Mouse (Mus musculus) limb, embryonic 11.5 days (tissue): Measurements from ENCODE around the gene Focad. TPM values are rescaled to one million over a fixed set of nuclear protein-coding genes. Genes with fewer than 3 reads are reported as not detected.

Experiments
- ATAC-seq: fragments of 200-750 bp; cut with Nextera tagmentation; 2 replicates; pipeline ENCODE4 v1.8.0; 2017; ENCODE audit warnings: low read depth; ENCODE audit not compliant: insufficient number of reproducible peaks, low FRiP score, low TSS enrichment
- DNase-seq: peaks from one replicate; pipeline ENCODE4 v3.0.0-alpha.2; 2015; ENCODE audit warnings: low spot score
- H3K27ac ChIP-seq: fragments of 300-500 bp; sonication (generic); replicated peaks from 2 replicates; pipeline ENCODE4 v1.5.1; 2014; ENCODE audit warnings: low read depth, mild to moderate bottlenecking, low read length
- H3K27me3 ChIP-seq: fragments of 300-500 bp; sonication (generic); 2 replicates; pipeline ENCODE4 v1.6.1; 2014; ENCODE audit warnings: mild to moderate bottlenecking, low read length, mixed read lengths; ENCODE audit not compliant: control insufficient read depth, insufficient read depth
- H3K36me3 ChIP-seq: fragments of 300-500 bp; sonication (generic); 2 replicates; pipeline ENCODE4 v1.6.1; 2014; ENCODE audit warnings: mild to moderate bottlenecking, low read length, moderate library complexity, mixed read lengths; ENCODE audit not compliant: control insufficient read depth, insufficient read depth
- H3K4me1 ChIP-seq: fragments of 300-500 bp; sonication (generic); 2 replicates; pipeline ENCODE4 v1.6.1; 2014; ENCODE audit warnings: low read length, mixed read lengths; ENCODE audit not compliant: control insufficient read depth, insufficient read depth
- H3K4me2 ChIP-seq: fragments of 300-500 bp; sonication (generic); 2 replicates; pipeline ENCODE4 v1.6.1; 2014; ENCODE audit warnings: low read depth, mild to moderate bottlenecking, moderate library complexity; ENCODE audit not compliant: severe bottlenecking
- H3K4me3 ChIP-seq: fragments of 300-500 bp; sonication (generic); 2 replicates; pipeline ENCODE4 v1.5.1; 2014; ENCODE audit warnings: low read depth, low read length
- H3K9ac ChIP-seq: fragments of 300-500 bp; sonication (generic); 2 replicates; pipeline ENCODE4 v1.6.1; 2014; ENCODE audit warnings: mild to moderate bottlenecking, low read length
- H3K9me3 ChIP-seq: fragments of 300-500 bp; sonication (generic); 2 replicates; pipeline ENCODE4 v1.6.1; 2016; ENCODE audit warnings: low read length; ENCODE audit not compliant: control insufficient read depth
- WGBS: fragments of 180-500 bp; shearing (Covaris S2); extraction: QIAGEN DNeasy Blood & Tissue Kit; methylation state at CpG from one replicate; pipeline ENCODE4 v1.1.7; 2014; 5-methylcytosine and 5-hydroxymethylcytosine counted together
- polyA plus RNA-seq: library from polyadenylated mRNA; unstranded; fragments of >200 nt; fragmentation: Nextera tagmentation; extraction: Ambion mirVana; gene quantifications from 2 replicates; pipeline ENCODE4 v1.2.1, GENCODE M21; 2014

Gene Focad
- polyA plus RNA-seq, 1 experiment from 2014 or later, result 13.9 TPM

DNA sequence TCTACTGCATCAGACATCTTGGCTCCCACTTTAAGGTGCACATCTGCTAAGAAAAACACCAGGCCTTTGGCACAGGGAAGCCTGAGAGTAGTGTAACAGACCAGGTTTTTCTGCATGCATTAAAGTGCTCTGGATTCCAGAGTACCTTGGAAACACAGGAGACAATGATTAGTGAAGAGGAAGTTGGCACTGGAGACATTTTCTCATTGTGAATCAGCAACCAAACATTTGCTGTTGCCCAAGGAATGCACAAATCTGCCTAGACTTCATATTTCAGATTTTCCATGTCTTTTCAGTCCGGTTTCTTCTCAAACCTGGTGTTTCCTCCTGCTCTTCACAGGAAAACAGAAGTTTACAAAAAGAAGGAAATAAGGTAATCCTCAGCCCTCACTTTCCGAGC is 317.9 kb downstream of the Focad start:
- no peak for ATAC-seq
- H3K9me3 ChIP-seq, result no peaks in the 10 kb centered on the region
- no peak overlapping the region for H3K27ac ChIP-seq
- H3K4me2 ChIP-seq, result no peak overlapping the region
- H3K36me3 ChIP-seq, result no peaks in the 10 kb centered on the region
- no peak overlapping the region for H3K4me3 ChIP-seq
- DNase-seq, result no peak
- WGBS, result 92% methylated on average over 2 of the region's 2 CpGs
- H3K27me3 ChIP-seq, result no peaks in the 10 kb centered on the region
- no peak overlapping the region for H3K9ac ChIP-seq
- no peaks in the 10 kb centered on the region for H3K4me1 ChIP-seq

DNA sequence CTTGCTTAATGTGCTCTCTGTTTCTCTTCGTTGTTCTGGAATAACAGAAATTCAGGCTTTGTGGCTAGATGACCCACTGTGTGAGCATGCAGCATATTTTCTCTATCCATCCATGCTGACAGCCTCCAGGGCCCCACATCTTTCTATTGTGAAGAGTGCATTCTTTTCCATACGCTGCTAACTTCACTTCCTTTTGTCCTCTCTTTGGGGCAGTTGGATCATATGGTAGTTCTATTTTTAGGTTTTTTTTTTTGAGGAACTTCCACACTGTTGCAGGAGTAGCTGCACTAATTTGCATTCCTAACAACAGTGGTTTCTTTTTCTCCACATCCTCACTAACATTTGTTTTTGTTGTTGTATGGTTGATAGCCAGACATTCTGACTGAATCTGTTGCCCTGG is 320.6 kb downstream of the Focad start:
- H3K4me2 ChIP-seq, result no peak overlapping the region
- no peak overlapping the region for H3K9ac ChIP-seq
- no peaks in the 10 kb centered on the region for H3K4me1 ChIP-seq
- H3K36me3 ChIP-seq, result no peaks in the 10 kb centered on the region
- H3K27ac ChIP-seq, result no peak overlapping the region
- WGBS, result 79% methylated on average over 2 of the region's 2 CpGs
- no peak for DNase-seq
- ATAC-seq, result no peak
- no peaks in the 10 kb centered on the region for H3K9me3 ChIP-seq
- H3K27me3 ChIP-seq, result no peaks in the 10 kb centered on the region
- no peak overlapping the region for H3K4me3 ChIP-seq

DNA sequence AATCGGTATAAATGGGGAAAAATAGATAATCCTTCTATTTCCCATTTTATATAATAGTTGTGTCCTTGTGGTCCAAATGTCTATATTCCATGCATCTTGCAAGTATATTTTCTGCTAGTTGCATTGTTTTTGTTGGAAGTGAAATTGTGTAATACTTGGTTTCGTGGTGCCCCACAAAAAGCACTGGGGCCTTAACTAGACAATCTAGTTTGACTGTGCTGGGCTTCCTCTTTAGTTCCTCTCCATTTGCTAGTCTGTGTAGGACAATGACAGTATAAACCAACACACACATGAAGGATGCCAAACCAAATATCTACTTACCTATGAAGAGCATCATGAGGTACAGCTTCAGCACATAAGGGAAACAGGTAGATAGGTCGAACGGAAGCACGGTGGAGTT is 324.9 kb downstream of the Focad start:
- H3K9ac ChIP-seq, result no peak overlapping the region
- no peaks in the 10 kb centered on the region for H3K36me3 ChIP-seq
- DNase-seq, result no peak
- H3K4me1 ChIP-seq, result no peaks in the 10 kb centered on the region
- no peak overlapping the region for H3K4me3 ChIP-seq
- 92% methylated on average over 5 of the region's 5 CpGs for WGBS
- H3K27me3 ChIP-seq, result no peaks in the 10 kb centered on the region
- H3K9me3 ChIP-seq, result no peaks in the 10 kb centered on the region
- H3K4me2 ChIP-seq, result no peak overlapping the region
- ATAC-seq, result no peak
- no peak overlapping the region for H3K27ac ChIP-seq

DNA sequence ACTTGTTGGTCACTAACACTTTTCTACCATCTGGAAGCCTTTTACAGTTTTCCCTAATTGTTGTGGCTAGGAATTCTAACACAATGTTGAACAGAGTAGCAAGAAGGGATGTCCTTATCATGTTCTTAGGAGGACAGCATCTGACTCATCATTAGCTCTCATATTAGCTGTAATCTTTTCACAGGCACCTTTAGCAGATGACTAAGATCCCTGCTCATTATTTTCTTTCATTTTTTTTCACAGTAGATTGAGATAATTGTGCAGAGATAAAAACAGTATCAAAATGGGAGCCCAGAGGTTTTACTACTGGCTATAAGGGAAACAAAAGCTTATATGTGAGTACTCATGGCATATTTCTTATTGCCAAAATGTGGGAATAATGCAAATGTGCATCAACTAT is 330.1 kb downstream of the Focad start:
- Histone ChIP-seq H3K9ac (no peak overlapping the region), H3K9me3 (no peaks in the 10 kb centered on the region), H3K27me3 (no peaks in the 10 kb centered on the region), H3K27ac (no peak overlapping the region), H3K4me2 (no peak overlapping the region), H3K4me1 (no peaks in the 10 kb centered on the region), H3K36me3 (no peaks in the 10 kb centered on the region), H3K4me3 (no peak overlapping the region)
- DNase-seq (no peak), ATAC-seq (no peak)

DNA sequence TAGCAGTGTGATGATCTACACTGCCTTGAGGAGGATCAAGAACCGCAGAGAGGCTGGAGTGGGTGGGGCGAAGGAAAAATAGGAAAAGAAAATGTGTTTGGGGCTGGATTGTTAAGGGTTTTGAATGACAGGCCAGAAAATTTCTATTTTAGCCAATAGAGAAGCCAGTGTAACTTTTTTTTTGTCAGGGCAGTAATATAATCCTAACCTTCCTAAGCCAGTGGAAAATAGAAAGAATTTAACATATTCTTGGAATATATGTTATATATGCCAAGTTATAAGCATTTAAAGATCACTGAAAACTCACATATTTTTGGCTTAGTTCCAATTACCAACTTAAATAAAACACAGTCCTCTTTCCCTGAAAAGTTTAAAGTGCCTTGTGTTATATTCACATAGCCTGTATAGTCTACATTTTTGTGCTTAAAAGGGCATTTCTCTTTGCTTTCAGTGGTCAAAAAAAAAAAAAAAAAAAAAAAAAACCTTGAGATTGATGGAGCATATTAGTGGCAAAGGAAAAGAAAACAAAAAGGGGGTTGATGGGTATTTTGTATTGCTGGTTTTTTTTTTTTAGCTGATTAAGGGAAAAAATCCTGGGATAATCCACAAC is 333.3 kb downstream of the Focad start:
- H3K9ac ChIP-seq, result no peak overlapping the region
- H3K4me1 ChIP-seq, result no peaks in the 10 kb centered on the region
- H3K36me3 ChIP-seq, result no peaks in the 10 kb centered on the region
- no peak overlapping the region for H3K4me3 ChIP-seq
- H3K27ac ChIP-seq, result no peak overlapping the region
- no peak for ATAC-seq
- no peaks in the 10 kb centered on the region for H3K9me3 ChIP-seq
- H3K4me2 ChIP-seq, result no peak overlapping the region
- no peaks in the 10 kb centered on the region for H3K27me3 ChIP-seq
- no peak for DNase-seq
- WGBS, result 91% methylated on average over 2 of the region's 2 CpGs

DNA sequence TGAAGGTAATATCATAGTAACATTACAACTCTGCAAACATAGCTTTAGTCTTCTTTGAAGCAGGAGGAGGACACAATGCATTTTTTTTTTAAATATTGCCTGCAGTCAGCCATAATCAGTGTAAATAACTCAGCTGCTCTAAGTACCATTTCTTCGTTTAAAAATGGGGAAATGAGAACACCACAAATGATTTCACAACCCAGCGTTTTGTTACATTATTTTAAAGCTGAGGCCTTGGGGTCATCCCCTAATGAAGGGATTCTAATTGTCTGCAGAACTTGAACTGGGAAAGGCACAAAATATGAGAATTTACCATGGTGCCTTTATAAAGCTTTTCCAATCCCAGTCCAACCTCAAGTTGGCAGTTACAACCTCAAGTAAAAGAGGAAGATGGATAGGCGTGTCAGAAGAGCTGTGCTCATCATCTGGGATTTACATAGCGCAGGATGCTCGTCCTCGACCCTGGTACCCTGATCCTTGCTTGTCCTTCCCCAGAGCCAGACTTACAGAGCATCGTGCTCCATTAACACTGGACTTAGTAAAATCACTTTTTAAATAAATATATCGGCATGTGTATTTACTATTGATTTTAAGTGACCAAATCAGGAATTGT is 338.1 kb downstream of the Focad start:
- Histone ChIP-seq H3K27me3 (no peaks in the 10 kb centered on the region), H3K4me2 (no peak overlapping the region), H3K4me1 (no peaks in the 10 kb centered on the region), H3K4me3 (no peak overlapping the region), H3K9me3 (no peaks in the 10 kb centered on the region), H3K9ac (no peak overlapping the region), H3K27ac (no peak overlapping the region), H3K36me3 (no peaks in the 10 kb centered on the region)
- DNase-seq, result no peak
- no peak for ATAC-seq
- WGBS, result 81% methylated on average over 8 of the region's 8 CpGs

DNA sequence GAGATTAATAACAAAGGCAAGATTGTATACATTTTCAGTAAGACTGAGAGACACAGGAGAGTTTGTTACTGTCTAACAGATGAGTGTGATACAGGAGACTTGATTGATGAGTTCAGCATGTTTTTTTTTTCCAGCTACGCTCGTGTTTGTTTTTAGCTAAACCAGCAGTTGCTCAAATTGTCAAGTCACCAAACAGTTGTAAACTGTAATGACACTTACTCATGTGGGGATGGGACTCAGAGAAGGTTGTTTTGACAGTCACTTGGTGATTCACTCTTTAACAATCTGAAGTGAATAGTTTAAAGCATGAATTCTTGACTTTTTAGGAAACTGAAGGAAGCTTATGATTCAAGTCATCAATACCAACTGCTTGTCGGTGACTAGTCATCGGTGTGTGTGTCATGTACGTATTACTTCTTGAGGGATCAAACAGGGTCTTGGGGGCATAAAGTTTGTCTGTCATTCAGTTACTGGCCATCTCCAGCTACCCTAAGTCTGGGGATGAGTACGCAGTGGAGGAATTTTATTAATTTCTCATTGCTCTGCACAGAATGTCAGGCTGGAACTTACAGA is 342.2 kb downstream of the Focad start:
- WGBS, result 71% methylated on average over 6 of the region's 6 CpGs
- ATAC-seq, result no peak
- H3K27ac ChIP-seq, result no peak overlapping the region

DNA sequence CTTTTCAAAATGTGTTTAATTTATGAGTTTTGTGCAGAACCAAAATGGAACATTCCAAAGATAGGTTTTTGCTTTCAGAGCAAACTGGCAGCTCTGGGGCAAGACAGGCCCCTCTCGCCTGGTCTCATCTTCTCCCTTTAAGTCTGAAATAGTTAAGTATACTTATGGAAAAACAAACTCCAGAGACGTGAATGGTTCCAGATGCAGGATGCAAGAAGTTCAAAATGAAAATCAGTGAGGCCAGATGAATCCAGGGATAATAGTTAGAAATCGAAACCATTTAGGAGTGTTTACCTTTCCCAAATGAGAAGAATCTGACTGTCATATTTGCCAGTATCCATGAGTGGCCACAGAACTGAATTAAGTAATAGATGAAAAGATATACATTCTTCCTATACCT is 342.7 kb downstream of the Focad start:
- 78% methylated on average over 3 of the region's 3 CpGs for WGBS
- Histone ChIP-seq H3K27ac (no peak overlapping the region), H3K36me3 (no peaks in the 10 kb centered on the region), H3K9me3 (no peaks in the 10 kb centered on the region), H3K4me2 (no peak overlapping the region), H3K9ac (no peak overlapping the region), H3K4me3 (no peak overlapping the region), H3K4me1 (peaks cover 11% of the 10 kb centered on the region), H3K27me3 (no peaks in the 10 kb centered on the region)
- ATAC-seq (no peak), DNase-seq (no peak)

More for the DNA sequence above, 342.2 kb downstream of the Focad start:
- H3K4me1 ChIP-seq, result peaks cover 11% of the 10 kb centered on the region
- H3K9me3 ChIP-seq, result no peaks in the 10 kb centered on the region
- no peaks in the 10 kb centered on the region for H3K36me3 ChIP-seq
- no peak overlapping the region for H3K4me3 ChIP-seq
- no peak overlapping the region for H3K4me2 ChIP-seq
- H3K9ac ChIP-seq, result no peak overlapping the region
- DNase-seq, result no peak
- H3K27me3 ChIP-seq, result no peaks in the 10 kb centered on the region
